Mouse (Mus musculus) limb, embryonic 14.5 days (tissue): ENCODE results near the gene Fcmr. TPM values are rescaled to one million over a fixed set of nuclear protein-coding genes. Genes with fewer than 3 reads are reported as not detected.

Source experiments
- ATAC-seq: fragments of 200-750 bp; cut with Nextera tagmentation; 2 replicates; pipeline ENCODE4 v1.8.0; 2017; ENCODE audit warnings: low read depth, moderate number of reproducible peaks, moderate TSS enrichment; ENCODE audit not compliant: low FRiP score
- DNase-seq: peaks from one replicate; pipeline ENCODE4 v3.0.0-alpha.2; 2015; ENCODE audit warnings: low spot score
- H3K27ac ChIP-seq: fragments of 300-500 bp; sonication (generic); replicated peaks from 2 replicates; pipeline ENCODE4 v1.5.1; 2014; ENCODE audit warnings: low read depth, mild to moderate bottlenecking, low read length, moderate library complexity, mixed read lengths
- H3K27me3 ChIP-seq: fragments of 300-500 bp; sonication (generic); 2 replicates; pipeline ENCODE4 v1.6.1; 2014; ENCODE audit warnings: low read length, mixed read lengths; ENCODE audit not compliant: control insufficient read depth, insufficient read depth
- H3K36me3 ChIP-seq: fragments of 300-500 bp; sonication (generic); 2 replicates; pipeline ENCODE4 v1.6.1; 2014; ENCODE audit warnings: mild to moderate bottlenecking, low read length, moderate library complexity, mixed read lengths; ENCODE audit not compliant: control insufficient read depth, insufficient read depth
- H3K4me1 ChIP-seq: fragments of 300-500 bp; sonication (generic); 2 replicates; pipeline ENCODE4 v1.6.1; 2014; ENCODE audit warnings: antibody characterized with exemption, low read length, mixed read lengths; ENCODE audit not compliant: control insufficient read depth, insufficient read depth
- H3K4me2 ChIP-seq: fragments of 300-500 bp; sonication (generic); replicated peaks from 2 replicates; pipeline ENCODE4 v1.6.1; 2014; ENCODE audit warnings: low read depth, mild to moderate bottlenecking, low read length, moderate library complexity; ENCODE audit not compliant: severe bottlenecking
- H3K4me3 ChIP-seq: fragments of 300-500 bp; sonication (generic); replicated peaks from 2 replicates; pipeline ENCODE4 v1.5.1; 2014; ENCODE audit warnings: low read length
- H3K9ac ChIP-seq: fragments of 300-500 bp; sonication (generic); 2 replicates; pipeline ENCODE4 v1.6.1; 2014; ENCODE audit warnings: mild to moderate bottlenecking, low read depth, low read length, moderate library complexity; ENCODE audit not compliant: severe bottlenecking
- H3K9me3 ChIP-seq: fragments of 300-500 bp; sonication (generic); 2 replicates; pipeline ENCODE4 v1.6.1; 2016; ENCODE audit warnings: low read length; ENCODE audit not compliant: control insufficient read depth
- POLR2A ChIP-seq: fragments of 200-500 bp; IDR thresholded peaks from 2 replicates; pipeline ENCODE4 v1.8.0; 2012; ENCODE audit warnings: inconsistent platforms, mild to moderate bottlenecking, moderate library complexity, borderline replicate concordance; ENCODE audit not compliant: insufficient read depth, insufficient read length; ENCODE audit errors: extremely low read depth
- polyA plus RNA-seq, 2 experiments: library from polyadenylated mRNA; depleted of rRNA in 1 of 2; stranded (reverse) in 1 of 2; unstranded in 1 of 2; fragments of >200 nt; fragmentation: Nextera tagmentation in 1 of 2; extraction: Ambion mirVana in 1 of 2; gene quantifications; 2 replicates each; pipeline versions ENCODE4 v1.2.1 to v1.2.3; 2012 to 2014

Gene Fcmr
- polyA plus RNA-seq, 2 experiments, result not detected

- Histone ChIP-seq H3K36me3 (no peaks in the 10 kb centered on the region), H3K27me3 (no peaks in the 10 kb centered on the region), H3K4me3 (no peak overlapping the region), H3K4me1 (no peaks in the 10 kb centered on the region), H3K4me2 (no peak overlapping the region), H3K9ac (no peak overlapping the region), H3K9me3 (no peaks in the 10 kb centered on the region), H3K27ac (no peak overlapping the region)
- DNase-seq (no peak), ATAC-seq (no peak)
- TF ChIP-seq POLR2A, result no peak
Observed at GRCm38 (mm10) chr1:130926484-130926883, 61.0 kb downstream of the Fcmr start.

Other genes starting within 250 kb of the Fcmr start
- gene Zp3r, start 236.0 kb upstream of the Fcmr start, polyA plus RNA-seq (2012; rRNA removed), result not detected in 2 replicates
- gene Zp3r, start 236.0 kb upstream of the Fcmr start, polyA plus RNA-seq (2014; fragmentation: Nextera tagmentation; extraction: Ambion mirVana), result not detected in 2 replicates
- gene C4bp, start 204.0 kb upstream of the Fcmr start, polyA plus RNA-seq (2012; rRNA removed), result 0.03 TPM in 1 of 2 replicates, not detected in the other
- gene C4bp, start 204.0 kb upstream of the Fcmr start, polyA plus RNA-seq (2014; fragmentation: Nextera tagmentation; extraction: Ambion mirVana), result not detected in 2 replicates
- not detected in 2 replicates for gene Gm29427, start 149.9 kb upstream of the Fcmr start, polyA plus RNA-seq (2012; rRNA removed)
- gene Gm29427, start 149.9 kb upstream of the Fcmr start, polyA plus RNA-seq (2014; fragmentation: Nextera tagmentation; extraction: Ambion mirVana), result not detected in 2 replicates
- gene Yod1, start 148.3 kb upstream of the Fcmr start, polyA plus RNA-seq (2012; rRNA removed), result 2.9 TPM in 2 replicates
- gene Yod1, start 148.3 kb upstream of the Fcmr start, polyA plus RNA-seq (2014; fragmentation: Nextera tagmentation; extraction: Ambion mirVana), result 7.2 and 7.9 TPM in 2 replicates
- 17.2 and 20.8 TPM in 2 replicates for gene Pfkfb2, start 136.4 kb upstream of the Fcmr start, polyA plus RNA-seq (2012; rRNA removed)
- 7.3 and 8.5 TPM in 2 replicates for gene Pfkfb2, start 136.4 kb upstream of the Fcmr start, polyA plus RNA-seq (2014; fragmentation: Nextera tagmentation; extraction: Ambion mirVana)
- gene AA986860, start 133.7 kb upstream of the Fcmr start, polyA plus RNA-seq (2012; rRNA removed), result 1.9 and 2.8 TPM in 2 replicates
- 8.1 and 10.6 TPM in 2 replicates for gene AA986860, start 133.7 kb upstream of the Fcmr start, polyA plus RNA-seq (2014; fragmentation: Nextera tagmentation; extraction: Ambion mirVana)
- gene Fcamr, start 64.8 kb upstream of the Fcmr start, polyA plus RNA-seq (2012; rRNA removed), result 0.44 and 0.54 TPM in 2 replicates
- gene Fcamr, start 64.8 kb upstream of the Fcmr start, polyA plus RNA-seq (2014; fragmentation: Nextera tagmentation; extraction: Ambion mirVana), result 0.11 and 0.28 TPM in 2 replicates
- 0.08 TPM in 1 of 2 replicates, not detected in the other for gene Pigr, start 39.0 kb upstream of the Fcmr start, polyA plus RNA-seq (2012; rRNA removed)
- gene Pigr, start 39.0 kb upstream of the Fcmr start, polyA plus RNA-seq (2014; fragmentation: Nextera tagmentation; extraction: Ambion mirVana), result 0.15 TPM in 1 of 2 replicates, not detected in the other
- gene Il24, start 21.8 kb downstream of the Fcmr start, polyA plus RNA-seq (2012; rRNA removed), result not detected in 2 replicates
- gene Il24, start 21.8 kb downstream of the Fcmr start, polyA plus RNA-seq (2014; fragmentation: Nextera tagmentation; extraction: Ambion mirVana), result not detected in 2 replicates
- not detected in 2 replicates for gene Il20, start 45.8 kb downstream of the Fcmr start, polyA plus RNA-seq (2012; rRNA removed)
- not detected in 2 replicates for gene Il20, start 45.8 kb downstream of the Fcmr start, polyA plus RNA-seq (2014; fragmentation: Nextera tagmentation; extraction: Ambion mirVana)
- gene Il19, start 74.4 kb downstream of the Fcmr start, polyA plus RNA-seq (2012; rRNA removed), result 0.09 and 0.20 TPM in 2 replicates
- not detected in 2 replicates for gene Il19, start 74.4 kb downstream of the Fcmr start, polyA plus RNA-seq (2014; fragmentation: Nextera tagmentation; extraction: Ambion mirVana)
- 0.05 and 0.06 TPM in 2 replicates for gene Il10, start 154.2 kb downstream of the Fcmr start, polyA plus RNA-seq (2012; rRNA removed)
- not detected in 2 replicates for gene Il10, start 154.2 kb downstream of the Fcmr start, polyA plus RNA-seq (2014; fragmentation: Nextera tagmentation; extraction: Ambion mirVana)
- 60.9 and 70.0 TPM in 2 replicates for gene Mapkapk2, start 232.2 kb downstream of the Fcmr start, polyA plus RNA-seq (2012; rRNA removed)
- gene Mapkapk2, start 232.2 kb downstream of the Fcmr start, polyA plus RNA-seq (2014; fragmentation: Nextera tagmentation; extraction: Ambion mirVana), result 49.9 and 51.6 TPM in 2 replicates